ENCODE assay signal across 8 mouse cellular contexts in genomic region chr10:79881981-79882380, GRCm38 (mm10). TPM values are rescaled to one million over a fixed set of nuclear protein-coding genes. Genes with fewer than 3 reads are reported as not detected.
DNase-seq lines count a peak whose midpoint lies in the region; ATAC-seq and TF ChIP-seq lines count a peak whose summit lies in the region.

No protein-coding gene starts in this region.

- ATAC-seq in kidney, embryonic 15.5 days (replicated peaks; ENCODE audit: low FRiP score) = no peak
- no peak for ATAC-seq in embryonic facial prominence, embryonic 14.5 days (ENCODE audit: low read depth)
- ATAC-seq in intestine, postnatal 0 days = no peak
- ATAC-seq in midbrain, embryonic 14.5 days (ENCODE audit: low FRiP score, low TSS enrichment) = no peak

- WGBS in kidney, embryonic 15.5 days = 6% methylated on average over 22 of the region's 22 CpGs
- WGBS in embryonic facial prominence, embryonic 14.5 days = 10% methylated on average over 22 of the region's 22 CpGs
- 9% methylated on average over 22 of the region's 22 CpGs for WGBS in intestine, postnatal 0 days
- 5% methylated on average over 22 of the region's 22 CpGs for WGBS in midbrain, embryonic 14.5 days

- no peaks in the 10 kb centered on the region for H3K9me3 ChIP-seq in kidney, embryonic 15.5 days (replicated peaks)
- no peaks in the 10 kb centered on the region for H3K9me3 ChIP-seq in embryonic facial prominence, embryonic 14.5 days (ENCODE audit: control insufficient read depth, low read length)
- no peaks in the 10 kb centered on the region for H3K9me3 ChIP-seq in intestine, postnatal 0 days (ENCODE audit: control insufficient read depth)
- H3K9me3 ChIP-seq in midbrain, embryonic 14.5 days (ENCODE audit: control insufficient read depth, low read length) = no peaks in the 10 kb centered on the region

- peaks cover 8% of the 10 kb centered on the region; the same call in 1 of the 2 replicates for H3K27me3 ChIP-seq in kidney, embryonic 15.5 days
- no peaks in the 10 kb centered on the region for H3K27me3 ChIP-seq in embryonic facial prominence, embryonic 14.5 days (replicated peaks; ENCODE audit: control insufficient read depth, insufficient read depth, low read length)
- 0 out of 2 replicates have a peak, but pooled peaks cover 9% of the 10 kb centered on the region for H3K27me3 ChIP-seq in intestine, postnatal 0 days (replicated peaks; ENCODE audit: control insufficient read depth, insufficient read depth, low read length)
- no peaks in the 10 kb centered on the region; the same call in 1 of the 2 replicates for H3K27me3 ChIP-seq in midbrain, embryonic 14.5 days (ENCODE audit: control insufficient read depth, insufficient read depth, low read length)

- TF ChIP-seq CTCF in intestine, postnatal 0 days (IDR thresholded peaks at IDR 0.05; ENCODE audit: low read depth) = no peak

- no peak for DNase-seq in kidney, adult 8-10 months
- no peak for DNase-seq in embryonic facial prominence, embryonic 14.5 days (ENCODE audit: low spot score)
- DNase-seq in midbrain, embryonic 14.5 days = no peak
- DNase-seq in layer of hippocampus, adult 18-20 months (ENCODE audit: low spot score in 2 of 2) = no peak
- DNase-seq in urinary bladder, adult 18-20 months (ENCODE audit: low spot score in 2 of 2) = no peak
- no peak for DNase-seq in ovary, adult 18-20 months (ENCODE audit: low spot score)

- no peaks in the 10 kb centered on the region for H3K36me3 ChIP-seq in kidney, embryonic 15.5 days
- no peaks in the 10 kb centered on the region for H3K36me3 ChIP-seq in embryonic facial prominence, embryonic 14.5 days (ENCODE audit: control insufficient read depth, insufficient read depth, low read length)
- H3K36me3 ChIP-seq in intestine, postnatal 0 days (ENCODE audit: control insufficient read depth, insufficient read depth) = no peaks in the 10 kb centered on the region
- H3K36me3 ChIP-seq in midbrain, embryonic 14.5 days (ENCODE audit: control insufficient read depth, insufficient read depth, low read length) = no peaks in the 10 kb centered on the region

- H3K9ac ChIP-seq in kidney, embryonic 15.5 days = peak overlapping the region; percentile 24
- peak overlapping the region; percentile 46; the same call in 1 of the 2 replicates for H3K9ac ChIP-seq in embryonic facial prominence, embryonic 14.5 days (ENCODE audit: low read depth, low read length)
- no peak overlapping the region for H3K9ac ChIP-seq in intestine, postnatal 0 days (ENCODE audit: low read depth, low read length)
- no peak overlapping the region for H3K9ac ChIP-seq in midbrain, embryonic 14.5 days (replicated peaks; ENCODE audit: low read length)

- H3K27ac ChIP-seq in kidney, embryonic 15.5 days = no peak overlapping the region
- H3K27ac ChIP-seq in embryonic facial prominence, embryonic 14.5 days (replicated peaks; ENCODE audit: low read depth, low read length) = no peak overlapping the region
- no peak overlapping the region for H3K27ac ChIP-seq in intestine, postnatal 0 days (ENCODE audit: low read depth, low read length)
- H3K27ac ChIP-seq in midbrain, embryonic 14.5 days (replicated peaks; ENCODE audit: low read depth, low read length) = no peak overlapping the region

- H3K4me3 ChIP-seq in kidney, embryonic 15.5 days (replicated peaks) = peak overlapping the region; percentile 22
- peak overlapping the region; percentile 19 for H3K4me3 ChIP-seq in embryonic facial prominence, embryonic 14.5 days (ENCODE audit: low read depth, low read length)
- peak overlapping the region; percentile 5; the same call in 1 of the 2 replicates for H3K4me3 ChIP-seq in intestine, postnatal 0 days (ENCODE audit: low read depth, low read length)
- H3K4me3 ChIP-seq in midbrain, embryonic 14.5 days (replicated peaks; ENCODE audit: low read depth, low read length) = no peak overlapping the region

- peaks cover 60% of the 10 kb centered on the region for H3K4me1 ChIP-seq in kidney, embryonic 15.5 days
- H3K4me1 ChIP-seq in embryonic facial prominence, embryonic 14.5 days (ENCODE audit: control insufficient read depth, insufficient read depth, low read length) = peaks cover 12% of the 10 kb centered on the region
- 0 out of 2 replicates have a peak, but pooled peaks cover 2% of the 10 kb centered on the region for H3K4me1 ChIP-seq in intestine, postnatal 0 days (replicated peaks; ENCODE audit: control insufficient read depth, insufficient read depth, low read length)
- H3K4me1 ChIP-seq in midbrain, embryonic 14.5 days (ENCODE audit: control insufficient read depth, insufficient read depth, low read length) = no peaks in the 10 kb centered on the region

- H3K4me2 ChIP-seq in kidney, embryonic 15.5 days = peak overlapping the region; percentile 52
- H3K4me2 ChIP-seq in embryonic facial prominence, embryonic 14.5 days (ENCODE audit: low read depth, low read length) = peak overlapping the region; percentile 48
- peak overlapping the region; percentile 44 for H3K4me2 ChIP-seq in intestine, postnatal 0 days (replicated peaks; ENCODE audit: low read depth)
- peak overlapping the region; percentile 29 for H3K4me2 ChIP-seq in midbrain, embryonic 14.5 days (ENCODE audit: low read length)

RNA-seq across cellular contexts. Expression of gene Elane, which starts 4.1 kb away (rescaled TPM):
- polyA plus RNA-seq in kidney, embryonic 15.5 days (2015; fragmentation: Nextera tagmentation; extraction: Ambion mirVana) = 2.6 and 3.4 TPM in 2 replicates
- polyA plus RNA-seq in embryonic facial prominence, embryonic 14.5 days (2014; fragmentation: Nextera tagmentation; extraction: Ambion mirVana) = 0.64 and 2.0 TPM in 2 replicates
- polyA plus RNA-seq in intestine, postnatal 0 days (2015; fragmentation: Nextera tagmentation; extraction: Ambion mirVana) = not detected in 2 replicates
- not detected in 2 replicates for polyA plus RNA-seq in midbrain, embryonic 14.5 days (2014; fragmentation: Nextera tagmentation; extraction: Ambion mirVana)
- not detected for total RNA-seq in layer of hippocampus, adult 18-20 months (2021)

RNA-seq across cellular contexts. Expression of gene Plppr3, which starts 7.5 kb away (rescaled TPM):
- polyA plus RNA-seq in kidney, embryonic 15.5 days (2015; fragmentation: Nextera tagmentation; extraction: Ambion mirVana) = 62.1 and 74.5 TPM in 2 replicates
- 32.4 and 50.2 TPM in 2 replicates for polyA plus RNA-seq in embryonic facial prominence, embryonic 14.5 days (2014; fragmentation: Nextera tagmentation; extraction: Ambion mirVana)
- polyA plus RNA-seq in intestine, postnatal 0 days (2015; fragmentation: Nextera tagmentation; extraction: Ambion mirVana) = 6.2 and 7.2 TPM in 2 replicates
- polyA plus RNA-seq in midbrain, embryonic 14.5 days (2014; fragmentation: Nextera tagmentation; extraction: Ambion mirVana) = 342 and 375 TPM in 2 replicates
- total RNA-seq in layer of hippocampus, adult 18-20 months (2021) = 10 to 100 TPM; 30.6 to 34.4 TPM

RNA-seq across cellular contexts. Expression of gene Prtn3, which starts 7.7 kb away (rescaled TPM):
- polyA plus RNA-seq in kidney, embryonic 15.5 days (2015; fragmentation: Nextera tagmentation; extraction: Ambion mirVana) = 7.4 and 8.3 TPM in 2 replicates
- 4.1 and 6.7 TPM in 2 replicates for polyA plus RNA-seq in embryonic facial prominence, embryonic 14.5 days (2014; fragmentation: Nextera tagmentation; extraction: Ambion mirVana)
- polyA plus RNA-seq in intestine, postnatal 0 days (2015; fragmentation: Nextera tagmentation; extraction: Ambion mirVana) = 1.1 TPM in 2 replicates
- 14.9 and 16.7 TPM in 2 replicates for polyA plus RNA-seq in midbrain, embryonic 14.5 days (2014; fragmentation: Nextera tagmentation; extraction: Ambion mirVana)
- total RNA-seq in layer of hippocampus, adult 18-20 months (2021) = 1 to 10 TPM in 1 of 2 experiments, under 1 TPM in 1; 0.94 to 2.0 TPM

RNA-seq across cellular contexts. Expression of gene Cfd, which starts 8.7 kb away (rescaled TPM):
- not detected in 2 replicates for polyA plus RNA-seq in kidney, embryonic 15.5 days (2015; fragmentation: Nextera tagmentation; extraction: Ambion mirVana)
- 0.22 TPM in 1 of 2 replicates, not detected in the other for polyA plus RNA-seq in embryonic facial prominence, embryonic 14.5 days (2014; fragmentation: Nextera tagmentation; extraction: Ambion mirVana)
- polyA plus RNA-seq in intestine, postnatal 0 days (2015; fragmentation: Nextera tagmentation; extraction: Ambion mirVana) = not detected in 2 replicates
- polyA plus RNA-seq in midbrain, embryonic 14.5 days (2014; fragmentation: Nextera tagmentation; extraction: Ambion mirVana) = not detected in 2 replicates
- total RNA-seq in layer of hippocampus, adult 18-20 months (2021) = not detected

RNA-seq across cellular contexts. Expression of gene Med16, which starts 26.7 kb away (rescaled TPM):
- polyA plus RNA-seq in kidney, embryonic 15.5 days (2015; fragmentation: Nextera tagmentation; extraction: Ambion mirVana) = 59.6 and 70.7 TPM in 2 replicates
- polyA plus RNA-seq in embryonic facial prominence, embryonic 14.5 days (2014; fragmentation: Nextera tagmentation; extraction: Ambion mirVana) = 33.7 and 40.2 TPM in 2 replicates
- polyA plus RNA-seq in intestine, postnatal 0 days (2015; fragmentation: Nextera tagmentation; extraction: Ambion mirVana) = 17.0 and 17.8 TPM in 2 replicates
- 57.2 and 58.8 TPM in 2 replicates for polyA plus RNA-seq in midbrain, embryonic 14.5 days (2014; fragmentation: Nextera tagmentation; extraction: Ambion mirVana)
- total RNA-seq in layer of hippocampus, adult 18-20 months (2021) = 10 to 100 TPM; 53.8 to 55.2 TPM

Comparison
In these comparisons a context has a peak if more than half of its experiments do, and no peak if none do; other contexts are left out.
1. H3K9ac ChIP-seq: peak in kidney, embryonic 15.5 days (single experiment) and embryonic facial prominence, embryonic 14.5 days (single experiment); none in intestine, postnatal 0 days (single experiment) and midbrain, embryonic 14.5 days (single experiment).
2. Peak in every context shown above with its lines, with median percentiles within 50 percentile points of each other: H3K4me2 ChIP-seq.